Mouse (Mus musculus) telencephalon, adult 2 months (tissue): ENCODE results near the gene Ptrh1.

Source experiments
- DNase-seq: peaks from one replicate; pipeline ENCODE4 v3.0.0-alpha.2; 2011; ENCODE audit warnings: low read depth, low spot score

Gene Ptrh1

DNA sequence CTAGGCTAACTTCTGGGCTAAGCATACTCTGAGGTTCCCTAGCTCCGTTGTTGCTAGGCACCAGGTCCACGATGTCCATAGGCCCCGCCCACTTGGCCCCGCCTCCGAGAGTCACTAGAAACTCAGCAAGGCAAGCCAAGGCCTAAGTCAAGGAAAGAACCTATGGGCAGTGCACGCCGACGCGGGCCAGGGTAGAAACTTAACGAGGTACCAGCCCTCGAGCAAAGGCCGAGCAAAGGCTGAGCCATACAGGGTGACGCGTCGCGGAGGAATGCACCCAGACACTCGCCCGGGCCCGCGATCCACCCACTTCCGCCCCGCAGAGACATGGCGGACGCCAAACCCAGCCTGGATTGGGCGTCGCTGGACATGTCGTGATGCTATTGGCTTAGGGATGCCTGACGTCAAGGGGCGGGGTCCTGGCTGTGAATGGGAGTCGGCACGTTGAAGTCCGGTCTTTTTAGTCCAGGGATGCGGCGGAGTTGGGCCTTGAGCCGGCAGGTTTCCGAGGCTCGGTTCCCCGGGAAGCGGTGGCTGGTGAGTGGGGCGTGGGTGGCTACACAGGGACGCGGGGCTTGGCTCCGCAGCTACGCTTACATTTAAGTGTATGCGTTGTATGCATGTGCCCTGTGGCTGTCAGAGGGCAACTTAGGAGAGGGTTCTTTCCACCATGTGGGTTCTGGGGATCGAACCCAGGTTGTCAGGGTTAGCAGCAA lies at the start of gene Ptrh1, which contains the start of gene Ttc16:
TSS of gene Ptrh1 (plus strand) at position 428 of the 716 bp plus-strand sequence.
TSS of gene Ttc16 (minus strand) at position 275 of the 716 bp plus-strand sequence.
- peak; percentile 93 for DNase-seq

- DNase-seq = peak; percentile 90
Measured at GRCm38 (mm10) chr2:32727435-32727834, 48.2 kb upstream of the Ptrh1 start.

DNA sequence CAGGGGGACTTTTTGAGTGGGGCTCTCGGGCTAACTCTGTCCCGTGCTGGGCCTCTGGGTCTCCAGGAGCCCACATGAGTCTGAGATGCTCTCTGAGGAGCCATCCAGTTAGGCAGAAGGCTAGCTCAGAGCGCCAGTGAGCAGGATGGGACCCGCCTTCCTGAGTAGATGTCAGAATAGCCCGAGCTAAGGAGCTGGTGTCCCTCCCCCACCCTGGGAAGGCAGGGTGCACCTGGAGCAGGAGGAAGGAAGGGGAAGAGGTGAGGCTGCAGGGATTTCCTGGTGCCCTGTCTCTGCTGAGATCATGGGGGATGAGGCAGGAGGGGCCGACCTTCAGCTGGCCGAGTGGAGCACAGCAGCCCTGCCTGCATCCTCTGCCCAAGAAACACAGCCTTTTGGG lies 47.1 kb upstream of the Ptrh1 start:
- no peak for DNase-seq

DNA sequence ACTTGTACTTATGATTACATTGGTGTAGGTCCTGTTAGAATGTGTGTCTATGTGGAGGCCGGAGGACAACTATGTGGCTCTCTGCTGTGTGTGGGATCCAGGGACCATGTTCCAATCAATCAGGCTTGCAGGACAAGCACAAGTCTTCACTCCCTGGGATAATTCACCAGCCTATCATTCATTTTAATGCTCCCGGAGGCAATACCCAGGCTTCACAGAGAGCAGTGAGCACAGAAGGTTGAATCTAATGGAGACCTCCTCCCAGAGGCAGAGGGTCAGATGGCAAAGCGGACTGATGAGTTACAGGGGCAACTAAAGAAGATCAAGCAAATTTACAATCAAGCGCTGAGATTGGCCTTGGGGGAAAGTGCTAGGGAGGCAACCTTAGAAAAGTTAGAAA lies 46.0 kb upstream of the Ptrh1 start:
- DNase-seq = no peak

DNA sequence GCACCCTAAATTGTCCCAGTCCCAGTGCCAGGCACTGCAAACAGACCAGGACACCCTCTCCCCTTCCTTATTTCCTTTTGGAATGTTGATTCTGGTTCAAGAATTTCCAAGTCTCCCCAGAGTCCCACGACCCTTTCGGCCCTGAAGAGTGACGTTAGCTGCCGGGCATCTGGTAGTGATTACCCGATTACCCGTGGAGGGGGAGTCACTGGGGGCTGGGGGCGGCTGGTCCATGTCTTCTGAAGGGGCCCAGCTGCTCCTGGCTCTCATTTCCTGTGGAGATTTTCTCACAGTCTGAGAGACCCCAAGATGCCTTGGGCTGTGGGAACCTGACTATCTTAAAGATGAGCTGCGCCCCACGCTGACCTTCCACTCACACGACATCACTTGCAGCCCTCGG lies 44.7 kb upstream of the Ptrh1 start:
- no peak for DNase-seq

DNA sequence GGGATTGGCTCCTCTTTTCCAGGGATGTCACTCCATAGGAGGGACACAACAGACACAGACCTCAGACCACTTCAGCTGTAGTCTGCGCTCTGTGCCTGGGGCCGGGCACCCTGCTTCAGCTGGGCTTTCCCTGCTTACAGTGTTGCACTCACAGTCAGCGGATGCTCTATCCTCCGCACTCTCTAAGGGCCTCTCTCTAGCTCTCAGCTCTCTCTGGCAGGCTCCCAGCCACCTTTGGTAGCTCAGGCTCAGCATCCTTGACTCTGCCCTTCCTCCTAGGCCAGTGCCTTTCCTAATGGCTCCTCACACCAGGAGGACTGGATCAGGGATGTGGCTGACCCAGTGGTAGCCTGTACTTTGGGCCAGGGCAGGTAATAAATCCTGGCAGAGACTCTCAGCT lies 43.7 kb upstream of the Ptrh1 start:
- DNase-seq = no peak

DNA sequence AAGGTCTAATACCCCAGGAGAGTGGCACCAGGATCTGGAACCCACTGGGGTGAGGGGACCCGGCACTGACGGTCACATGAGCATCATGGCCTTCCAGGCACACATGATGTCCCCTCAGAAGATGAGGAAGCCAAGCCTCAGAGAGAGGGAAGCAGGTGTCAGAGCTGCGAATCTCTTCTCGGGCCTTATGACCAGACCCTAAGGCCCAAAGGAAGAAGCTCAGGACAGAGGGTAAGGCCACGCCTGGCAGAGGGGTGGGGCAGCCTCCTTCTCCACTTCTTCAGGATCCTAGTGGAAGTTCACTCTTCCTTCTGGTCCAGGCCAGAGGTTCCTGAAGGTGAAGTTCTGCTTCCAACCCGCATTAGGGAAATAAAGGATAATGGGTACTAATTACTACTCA lies 42.9 kb upstream of the Ptrh1 start:
- DNase-seq = no peak

- no peak for DNase-seq
Measured at GRCm38 (mm10) chr2:32734480-32734879, 41.1 kb upstream of the Ptrh1 start.

DNA sequence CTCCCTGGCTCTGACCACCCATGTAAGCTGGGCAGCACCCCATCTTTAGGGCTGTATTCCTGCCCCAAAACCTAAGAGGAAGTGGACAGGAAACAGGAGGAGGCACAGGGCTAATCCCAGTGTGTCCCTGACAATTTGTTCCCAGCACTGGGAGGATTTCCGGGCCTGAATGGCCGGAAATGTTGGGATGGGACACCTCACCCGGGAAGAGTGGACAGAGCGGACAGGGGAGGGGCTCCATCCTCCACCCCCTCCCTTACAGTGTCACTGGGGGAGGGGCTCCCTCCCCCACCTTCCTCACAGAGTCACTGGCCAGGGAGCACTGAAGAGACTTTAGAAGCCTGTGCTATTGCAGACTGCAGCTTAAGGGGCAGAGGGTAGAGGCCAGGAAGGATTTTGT lies 40.7 kb upstream of the Ptrh1 start:
- no peak for DNase-seq

DNA sequence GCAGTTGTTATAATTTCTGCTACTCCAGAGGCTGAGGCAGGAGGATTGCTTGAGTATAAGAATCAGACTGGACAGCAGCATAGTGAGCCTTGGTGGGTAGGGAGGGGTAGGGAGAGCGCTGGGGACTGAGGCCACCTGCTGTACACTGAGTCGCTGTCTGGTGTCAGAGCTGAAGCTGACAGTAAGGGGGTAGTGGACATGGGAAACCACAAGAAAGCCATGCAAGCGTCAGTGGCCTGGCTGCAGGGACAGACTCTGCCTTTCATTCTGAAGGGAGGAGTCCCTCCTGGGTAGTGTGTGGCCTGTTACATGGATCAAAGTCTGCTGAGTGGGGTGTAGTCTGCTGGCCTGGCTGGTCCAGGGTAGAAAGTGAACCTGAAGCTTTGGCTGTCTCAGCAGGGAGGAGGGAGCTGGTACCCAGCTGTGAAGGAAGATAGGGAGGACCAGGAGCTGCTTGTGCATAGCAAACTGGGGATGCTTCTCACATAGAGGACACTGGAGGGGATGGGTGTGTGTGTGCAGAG lies 39.2 kb upstream of the Ptrh1 start:
- DNase-seq = no peak

- no peak for DNase-seq
Measured at GRCm38 (mm10) chr2:32737008-32737407, 38.6 kb upstream of the Ptrh1 start.

- no peak for DNase-seq
Measured at GRCm38 (mm10) chr2:32739311-32739710, 36.3 kb upstream of the Ptrh1 start.

GRCm38 (mm10) chr2:32740916-32741272 lies 34.7 kb upstream of the Ptrh1 start, which contains the start of gene 6330409D20Rik:
TSS of gene 6330409D20Rik (minus strand) at chr2:32741016.
- DNase-seq = no peak

DNA sequence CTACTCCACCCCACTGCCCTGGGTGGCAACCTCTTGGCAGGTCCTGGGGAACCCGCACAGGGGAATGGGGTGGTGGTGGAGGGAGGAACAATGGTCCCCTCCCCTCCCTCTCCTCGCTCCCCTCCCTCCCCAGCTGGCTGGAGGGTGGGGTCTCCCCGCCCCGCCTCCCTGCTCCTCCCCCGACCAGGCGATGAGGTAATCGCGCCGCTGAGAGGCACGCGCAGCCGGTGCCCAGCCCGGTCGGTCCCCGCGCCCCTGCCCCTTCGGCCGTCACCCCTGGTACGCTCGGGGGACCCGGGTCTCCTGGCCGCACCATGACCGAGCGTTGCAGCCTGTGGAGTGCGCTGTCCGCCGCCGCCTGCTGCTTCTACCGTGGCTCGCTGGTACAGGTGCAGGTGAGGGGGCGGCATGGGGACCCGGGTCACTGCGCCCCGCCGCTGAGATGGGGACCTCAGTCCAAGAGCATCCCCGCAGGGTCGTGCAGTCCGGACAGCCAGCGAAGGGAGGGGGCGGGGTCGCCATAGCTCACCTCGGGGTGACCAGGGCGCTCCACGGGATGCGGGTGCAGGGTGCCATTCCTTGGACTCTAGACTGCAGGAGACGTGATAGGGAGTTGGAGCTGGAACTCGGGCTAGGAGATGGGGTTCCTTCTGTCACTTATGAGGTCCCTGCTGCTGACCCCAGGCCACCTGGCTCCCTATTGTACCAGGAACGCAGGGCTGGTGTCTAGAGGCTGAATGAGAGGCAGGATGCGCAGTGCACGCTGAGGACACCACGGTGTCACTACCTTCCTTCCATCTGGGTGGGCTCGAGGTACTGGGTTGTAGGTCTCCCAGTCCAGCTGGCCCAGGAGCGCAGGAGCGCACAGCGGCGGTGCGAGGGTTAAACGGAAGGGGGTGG lies 34.1 kb upstream of the Ptrh1 start:
- no peak for DNase-seq

- DNase-seq = peak; percentile 82
Measured at GRCm38 (mm10) chr2:32742173-32742531, 33.4 kb upstream of the Ptrh1 start.

DNA sequence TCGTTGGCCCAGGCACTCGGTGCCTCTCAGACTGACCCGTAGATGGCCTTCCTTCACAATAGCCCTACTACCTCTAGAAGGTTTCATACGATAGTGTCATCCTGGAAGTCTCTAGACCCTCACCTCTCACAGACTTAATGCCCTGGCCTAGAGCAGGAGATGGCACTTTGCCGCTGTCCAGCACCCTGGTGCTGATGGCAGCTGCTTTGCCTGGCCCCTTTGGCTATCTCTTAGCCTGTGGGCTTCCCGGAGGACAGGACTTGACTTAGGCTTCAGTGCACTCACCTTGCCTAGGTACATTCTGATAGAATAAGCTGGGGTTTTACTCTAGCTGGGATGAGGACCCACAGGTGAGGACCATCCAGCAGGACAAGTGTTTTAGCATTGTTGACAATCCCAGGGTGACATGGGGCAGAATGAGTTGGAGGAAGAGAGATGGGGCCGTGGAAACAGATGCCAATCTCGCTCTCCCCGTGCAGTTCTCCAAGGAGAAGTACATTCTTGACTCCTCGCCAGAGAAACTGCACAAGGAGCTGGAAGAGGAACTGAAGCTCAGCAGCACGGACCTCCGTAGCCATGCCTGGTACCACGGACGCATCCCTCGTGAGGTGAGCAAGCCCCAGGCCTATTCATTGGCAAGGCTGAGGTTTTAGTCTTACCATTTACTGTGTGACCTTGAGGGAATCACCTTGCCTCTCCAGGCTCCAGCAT lies 31.2 kb upstream of the Ptrh1 start:
- no peak for DNase-seq

- no peak for DNase-seq
Measured at GRCm38 (mm10) chr2:32749082-32749481, 26.5 kb upstream of the Ptrh1 start.

DNA sequence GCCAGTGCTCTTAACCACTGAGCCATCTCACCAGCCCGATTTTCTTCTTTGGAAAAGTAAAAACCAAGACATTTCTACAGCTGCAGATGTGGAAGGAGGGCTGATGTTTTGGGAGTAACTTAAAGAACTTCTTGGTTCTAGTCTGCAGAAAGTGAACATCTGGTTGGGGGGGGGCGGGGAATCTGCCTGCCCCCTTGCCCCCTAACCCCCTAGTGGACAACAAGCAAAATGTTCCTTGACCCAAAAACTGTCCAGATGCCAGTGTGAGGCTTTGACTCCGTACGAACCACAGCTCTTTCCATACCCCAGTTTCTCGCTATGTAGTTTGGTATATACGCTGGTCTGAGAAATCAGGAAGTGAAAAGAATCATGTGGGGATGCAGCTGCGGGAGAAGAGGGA lies 25.4 kb upstream of the Ptrh1 start:
- no peak for DNase-seq

- DNase-seq = no peak
Measured at GRCm38 (mm10) chr2:32750887-32751664, 24.5 kb upstream of the Ptrh1 start.

DNA sequence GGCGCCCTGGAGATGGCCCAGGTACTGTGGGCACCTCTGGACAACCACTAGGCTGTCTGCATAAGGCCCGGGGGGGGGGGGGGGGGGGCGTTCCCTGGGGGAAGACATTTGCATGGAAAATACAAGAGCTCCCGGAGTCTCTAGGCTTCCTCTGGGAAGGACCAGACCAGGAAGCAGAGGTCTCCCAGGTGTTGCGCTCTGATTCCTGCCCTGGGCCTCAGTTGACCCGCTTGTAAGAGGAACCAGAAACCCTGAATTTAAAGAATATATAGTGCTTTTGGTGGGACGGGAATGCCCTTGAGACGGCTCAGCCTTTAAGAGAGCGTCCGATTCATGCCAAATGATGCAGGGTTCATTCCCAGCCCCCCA lies 23.9 kb upstream of the Ptrh1 start:
- no peak for DNase-seq

GRCm38 (mm10) chr2:32752181-32752580 lies 23.4 kb upstream of the Ptrh1 start:
- DNase-seq = no peak
